Mouse (Mus musculus) testis, adult 2 months (tissue): Measurements from ENCODE around the gene Hras. TPM values are rescaled to one million over a fixed set of nuclear protein-coding genes. Genes with fewer than 3 reads are reported as not detected.

Source experiments
- H3K27ac ChIP-seq: fragments of 200-500 bp; 2 replicates; pipeline ENCODE4 v1.5.1; 2012; ENCODE audit warnings: low read depth, low read length; ENCODE audit not compliant: control insufficient read depth, insufficient read depth
- H3K27me3 ChIP-seq: fragments of 200-500 bp; 2 replicates; pipeline ENCODE4 v1.6.1; 2012; ENCODE audit warnings: mild to moderate bottlenecking, low read length, moderate library complexity; ENCODE audit not compliant: control insufficient read depth, insufficient read depth
- H3K36me3 ChIP-seq: fragments of 200-500 bp; 2 replicates; pipeline ENCODE4 v1.6.1; 2012; ENCODE audit warnings: mild to moderate bottlenecking, low read length; ENCODE audit not compliant: control insufficient read depth, insufficient read depth
- H3K4me1 ChIP-seq: fragments of 200-500 bp; 2 replicates; pipeline ENCODE4 v1.6.1; 2012; ENCODE audit warnings: low read length; ENCODE audit not compliant: control insufficient read depth, insufficient read depth
- H3K4me3 ChIP-seq: fragments of 200-500 bp; 2 replicates; pipeline ENCODE4 v1.5.1; 2012; ENCODE audit warnings: low read depth, mild to moderate bottlenecking, low read length, moderate library complexity, mixed read lengths; ENCODE audit not compliant: control insufficient read depth
- CTCF ChIP-seq: fragments of 200-500 bp; IDR thresholded peaks from 2 replicates; pipeline ENCODE4 v1.5.1; 2012; ENCODE audit warnings: low read depth, mild to moderate bottlenecking, inconsistent platforms, low read length, moderate library complexity; ENCODE audit not compliant: control insufficient read depth, insufficient read depth, insufficient replicate concordance
- POLR2A ChIP-seq: fragments of 200-500 bp; IDR thresholded peaks from 2 replicates; pipeline ENCODE4 v1.6.1; 2012; ENCODE audit warnings: low read depth, mild to moderate bottlenecking, inconsistent platforms, low read length, moderate library complexity; ENCODE audit not compliant: control insufficient read depth
- polyA plus RNA-seq: library from polyadenylated mRNA; depleted of rRNA; stranded (reverse); fragments of >200 nt; gene quantifications from 2 replicates; pipeline ENCODE4 v1.2.3, GENCODE M21; 2012

Gene Hras
- polyA plus RNA-seq, 1 experiment, result 41.6 TPM

DNA sequence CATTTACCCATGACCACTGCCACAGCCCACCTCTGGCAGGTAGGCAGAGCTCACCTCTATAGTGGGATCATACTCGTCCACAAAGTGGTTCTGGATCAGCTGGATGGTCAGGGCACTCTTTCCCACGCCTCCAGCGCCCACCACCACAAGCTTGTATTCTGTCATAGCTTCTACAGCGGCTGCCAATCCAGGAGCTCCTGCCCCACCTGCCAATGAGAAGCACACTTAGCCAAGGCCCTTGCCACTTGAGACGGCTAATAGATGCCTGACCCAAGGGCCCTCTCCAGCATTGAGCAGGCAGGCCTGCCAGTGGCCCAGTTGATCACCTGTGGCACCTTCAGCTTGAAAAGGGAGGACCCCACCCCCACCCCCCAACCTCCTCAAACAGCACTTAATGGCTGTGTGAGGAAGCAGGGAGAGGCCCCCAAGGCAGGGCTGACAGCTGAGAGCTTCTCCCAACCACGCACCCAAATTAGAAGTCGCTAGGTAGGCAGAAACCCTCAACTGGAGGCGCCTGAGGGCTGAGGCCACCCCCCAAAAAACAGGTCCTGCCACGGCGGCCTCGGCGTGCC lies 943 bp downstream of the Hras start:
- TF ChIP-seq CTCF, result no peak
- no peak for TF ChIP-seq POLR2A
- Histone ChIP-seq H3K36me3 (no peaks in the 10 kb centered on the region), H3K4me3 (peak overlapping the region; percentile 83), H3K27me3 (no peaks in the 10 kb centered on the region), H3K4me1 (peaks cover 7% of the 10 kb centered on the region), H3K27ac (peak overlapping the region; percentile 42; the same call in 1 of the 2 replicates)

DNA sequence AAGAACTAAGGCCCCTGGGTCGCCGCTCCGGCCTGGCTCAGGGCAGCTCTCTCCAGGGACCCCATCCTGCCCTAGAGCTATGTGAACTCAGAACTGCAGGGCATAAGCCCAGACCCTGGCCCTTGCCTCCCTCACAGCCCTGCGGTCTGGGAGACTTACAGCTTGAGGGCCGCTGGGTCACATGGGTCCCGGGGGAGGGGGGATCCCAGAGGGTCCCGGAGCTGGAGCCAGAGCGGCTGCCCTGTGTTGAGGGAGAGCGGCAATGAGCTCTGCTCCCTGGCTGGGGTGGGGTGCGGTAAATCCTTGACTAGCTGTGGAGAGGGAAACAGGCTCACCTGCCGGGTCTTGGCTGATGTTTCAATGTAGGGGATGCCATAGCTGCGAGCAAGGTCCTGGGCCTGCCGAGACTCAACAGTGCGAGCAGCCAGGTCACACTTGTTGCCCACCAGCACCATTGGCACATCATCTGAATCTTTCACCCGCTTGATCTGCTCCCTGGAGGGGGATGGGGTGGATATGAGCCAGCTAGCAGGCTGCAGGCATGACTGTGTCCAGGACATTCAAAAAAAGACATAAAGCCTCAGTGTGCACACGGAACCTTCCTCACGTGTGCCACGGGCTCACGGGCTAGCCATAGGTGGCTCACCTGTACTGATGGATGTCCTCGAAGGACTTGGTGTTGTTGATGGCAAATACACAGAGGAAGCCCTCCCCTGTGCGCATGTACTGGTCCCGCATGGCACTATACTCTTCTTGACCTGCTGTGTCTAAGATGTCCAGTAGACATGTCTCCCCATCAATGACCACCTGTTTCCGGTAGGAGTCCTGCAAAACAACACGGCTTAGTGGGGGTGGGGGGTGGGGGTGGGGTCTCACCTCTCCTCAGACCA lies 1.8 kb downstream of the Hras start:
- no peak overlapping the region for H3K27ac ChIP-seq
- H3K27me3 ChIP-seq, result no peaks in the 10 kb centered on the region
- no peaks in the 10 kb centered on the region for H3K36me3 ChIP-seq
- TF ChIP-seq CTCF, result no peak
- no peak for TF ChIP-seq POLR2A
- H3K4me1 ChIP-seq, result peaks cover 7% of the 10 kb centered on the region
- H3K4me3 ChIP-seq, result no peak overlapping the region

DNA sequence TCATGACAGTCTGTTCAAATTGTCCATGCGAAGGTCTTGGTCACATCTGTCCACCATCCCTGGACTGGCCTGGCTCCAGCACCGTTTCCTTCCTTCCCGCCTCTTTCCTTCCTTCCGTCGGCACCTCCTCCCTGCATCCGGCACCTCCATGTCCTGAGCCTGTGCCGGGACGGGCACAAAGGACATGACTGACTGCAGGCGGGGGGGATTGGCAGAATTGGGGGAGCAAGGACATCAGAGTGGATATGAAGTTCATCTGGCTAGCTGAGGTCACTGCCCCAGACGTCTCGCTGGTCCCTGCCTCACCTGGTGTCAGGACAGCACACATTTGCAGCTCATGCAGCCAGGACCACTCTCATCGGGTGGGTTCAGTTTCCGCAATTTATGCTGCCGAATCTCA lies 2.8 kb downstream of the Hras start:
- no peaks in the 10 kb centered on the region for H3K27me3 ChIP-seq
- TF ChIP-seq POLR2A (no peak), CTCF (no peak)
- H3K4me1 ChIP-seq, result peaks cover 7% of the 10 kb centered on the region
- H3K4me3 ChIP-seq, result no peak overlapping the region
- H3K36me3 ChIP-seq, result no peaks in the 10 kb centered on the region
- H3K27ac ChIP-seq, result no peak overlapping the region

DNA sequence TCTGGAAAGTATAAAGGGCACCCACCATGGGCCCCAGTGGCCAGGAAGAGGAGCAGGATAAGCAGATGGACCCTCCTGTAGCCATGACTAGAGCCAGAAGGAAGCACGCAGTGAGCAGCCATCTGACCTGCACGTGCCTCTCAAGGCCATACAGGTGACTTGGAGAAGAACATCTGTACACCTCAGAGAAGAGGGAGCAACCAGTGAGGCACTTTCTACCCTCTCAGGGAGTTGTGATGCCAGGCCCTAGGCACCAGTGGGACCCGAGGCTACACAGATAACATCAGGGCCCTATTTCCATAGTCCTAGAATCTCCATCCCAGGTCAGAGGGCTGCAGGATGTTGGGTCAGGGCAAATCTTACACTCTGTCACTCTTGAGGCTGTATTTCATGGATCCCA lies 3.6 kb downstream of the Hras start:
- no peak for TF ChIP-seq CTCF
- TF ChIP-seq POLR2A, result no peak
- H3K36me3 ChIP-seq, result no peaks in the 10 kb centered on the region
- H3K27me3 ChIP-seq, result no peaks in the 10 kb centered on the region
- H3K4me3 ChIP-seq, result no peak overlapping the region
- no peak overlapping the region for H3K27ac ChIP-seq
- H3K4me1 ChIP-seq, result peaks cover 7% of the 10 kb centered on the region

DNA sequence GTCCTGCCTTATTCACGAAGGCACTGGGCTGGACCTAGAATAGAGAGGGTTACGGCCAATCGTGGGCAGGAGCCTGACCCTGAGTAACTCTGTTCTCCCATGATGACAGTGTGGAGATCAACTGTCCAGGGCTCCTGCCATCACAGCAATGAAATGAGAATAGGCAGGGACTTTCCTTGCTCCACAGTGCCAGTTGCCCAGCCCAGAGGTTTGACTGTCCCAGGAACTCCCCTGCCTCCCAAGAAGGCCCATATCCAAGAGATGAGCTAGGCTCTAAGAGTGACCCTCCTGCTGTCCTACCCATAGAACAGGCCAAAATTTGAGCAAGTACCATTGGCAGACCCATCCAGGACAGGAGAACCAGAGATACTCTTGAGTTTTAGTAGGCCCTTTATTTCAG lies 5.1 kb downstream of the Hras start:
- Histone ChIP-seq H3K27ac (no peak overlapping the region), H3K4me1 (peaks cover 7% of the 10 kb centered on the region), H3K4me3 (no peak overlapping the region), H3K27me3 (no peaks in the 10 kb centered on the region), H3K36me3 (no peaks in the 10 kb centered on the region)
- no peak for TF ChIP-seq CTCF
- TF ChIP-seq POLR2A, result no peak

DNA sequence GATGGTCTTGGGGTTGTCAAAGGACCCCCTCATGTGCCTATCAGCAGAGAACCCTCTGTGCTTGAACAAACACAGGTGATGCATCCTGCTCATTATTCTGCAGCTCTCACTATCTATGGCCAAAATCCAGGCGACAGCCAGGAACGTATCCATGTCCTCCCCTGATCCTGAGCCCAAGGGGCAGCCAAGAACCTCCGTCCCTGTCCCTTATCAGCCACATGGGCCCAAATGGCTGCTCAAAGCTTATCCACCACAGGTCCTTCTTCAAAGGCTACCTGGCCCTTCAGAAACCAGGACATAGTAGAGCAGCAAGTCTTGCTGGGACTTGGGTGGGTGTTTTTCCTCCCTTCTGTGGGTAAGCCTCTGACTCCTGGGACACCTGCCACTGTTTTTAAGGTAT lies 5.6 kb downstream of the Hras start:
- no peak for TF ChIP-seq POLR2A
- TF ChIP-seq CTCF, result no peak
- H3K27me3 ChIP-seq, result no peaks in the 10 kb centered on the region
- no peak overlapping the region for H3K4me3 ChIP-seq
- H3K4me1 ChIP-seq, result peaks cover 6% of the 10 kb centered on the region
- H3K36me3 ChIP-seq, result no peaks in the 10 kb centered on the region
- H3K27ac ChIP-seq, result no peak overlapping the region

DNA sequence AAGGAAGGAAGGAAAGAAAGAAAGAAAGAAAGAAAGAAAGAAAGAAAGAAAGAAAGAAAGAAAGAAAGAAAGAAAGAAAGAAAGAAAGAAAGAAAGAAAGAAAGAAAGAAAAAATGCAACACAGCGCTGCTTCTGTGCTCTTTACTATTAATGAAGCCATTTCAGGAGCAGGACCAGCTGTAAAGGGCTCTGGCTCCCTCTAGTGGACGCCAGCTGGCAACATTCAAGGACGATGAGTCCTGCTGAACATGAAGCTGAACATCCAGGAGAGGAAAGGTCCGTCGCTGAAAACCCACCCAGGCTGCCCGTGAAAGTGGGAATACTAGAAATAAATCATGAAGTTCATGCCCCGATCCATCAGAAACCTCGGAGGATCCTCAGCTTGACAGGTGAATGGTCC lies 17.6 kb downstream of the Hras start:
- no peaks in the 10 kb centered on the region for H3K27me3 ChIP-seq

More for the DNA sequence above, 17.6 kb downstream of the Hras start:
- Histone ChIP-seq H3K36me3 (no peaks in the 10 kb centered on the region), H3K4me1 (no peaks in the 10 kb centered on the region; the same call in 1 of the 2 replicates), H3K27ac (no peak overlapping the region), H3K4me3 (no peak overlapping the region)
- no peak for TF ChIP-seq POLR2A
- TF ChIP-seq CTCF, result peak; percentile 89; the same call in 1 of the 2 replicates
